Mouse (Mus musculus): ENCODE measurements around the gene Atp6v1g2.

Atp6v1g2 gene

DNA sequence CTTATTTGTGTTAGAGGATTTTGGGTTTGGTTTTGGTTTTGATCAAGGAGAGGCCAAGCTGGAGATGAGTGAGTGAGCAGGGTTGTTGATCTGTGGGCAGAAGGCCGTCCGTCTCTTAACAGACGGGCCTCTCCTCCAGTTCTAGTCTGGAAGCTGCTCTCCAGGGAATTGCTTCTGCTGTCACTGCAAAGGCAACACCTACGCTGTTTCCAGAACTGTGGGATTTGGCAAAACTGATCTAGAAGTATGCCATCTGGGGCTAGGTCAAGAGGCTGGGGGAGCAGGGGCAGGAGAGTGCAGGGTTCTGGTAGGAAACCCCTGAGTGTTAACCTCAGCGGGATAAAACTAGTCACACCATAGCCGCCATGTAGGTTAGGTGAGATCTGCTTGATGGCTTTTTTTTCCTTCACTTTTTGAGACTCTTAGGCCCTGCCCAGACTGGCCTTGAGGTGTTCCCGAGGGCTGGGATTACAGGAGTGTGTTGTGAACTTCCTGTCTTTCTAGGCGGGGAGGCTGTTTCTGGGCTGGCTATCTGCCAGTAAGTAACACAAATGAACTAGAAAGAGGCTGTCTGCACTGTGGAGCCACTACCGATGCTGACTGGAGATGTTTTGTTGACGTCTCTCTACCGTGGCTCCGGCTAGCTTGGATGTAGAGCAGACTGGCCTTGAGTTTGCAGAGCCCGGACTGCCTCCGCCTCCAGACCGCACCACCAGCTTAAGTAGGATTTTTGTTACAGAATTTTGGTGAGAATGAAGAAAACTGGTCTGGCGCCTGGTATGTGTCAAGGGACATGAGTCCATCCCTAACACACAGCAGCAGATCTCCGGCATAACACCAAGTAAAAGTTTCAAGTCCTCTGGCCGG, at the start of gene Atp6v1g2:
TSS of gene Atp6v1g2 (plus strand) at position 547 of the 867 bp plus-strand sequence.
- DNase-seq: peak in 1 of 2 experiments; percentile 30

GRCm38 (mm10) chr17:35185639-35186611, 47.5 kb upstream of the Atp6v1g2 start:
- DNase-seq: peak; percentile 81 to 83

DNA sequence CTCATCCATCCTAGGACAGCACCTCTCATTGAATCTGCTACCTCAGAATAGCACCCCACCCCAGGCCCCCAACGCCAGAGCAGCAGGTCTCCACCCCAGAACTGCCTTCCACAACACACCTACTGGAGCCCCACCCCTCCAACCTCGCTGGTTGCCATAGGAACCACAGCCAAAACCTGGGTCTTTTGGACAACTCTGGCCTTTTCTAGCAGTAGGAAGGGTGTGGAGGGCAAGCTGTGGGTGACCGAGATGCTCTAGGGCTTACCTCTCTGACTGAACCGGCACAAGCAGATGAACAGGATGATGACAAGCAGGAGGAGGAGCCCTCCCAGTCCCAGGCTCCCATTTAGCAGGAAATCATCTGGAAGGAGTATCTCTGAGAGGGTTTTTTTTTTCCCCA, 46.8 kb upstream of the Atp6v1g2 start:
- peak; percentile 69 to 74 for DNase-seq

DNA sequence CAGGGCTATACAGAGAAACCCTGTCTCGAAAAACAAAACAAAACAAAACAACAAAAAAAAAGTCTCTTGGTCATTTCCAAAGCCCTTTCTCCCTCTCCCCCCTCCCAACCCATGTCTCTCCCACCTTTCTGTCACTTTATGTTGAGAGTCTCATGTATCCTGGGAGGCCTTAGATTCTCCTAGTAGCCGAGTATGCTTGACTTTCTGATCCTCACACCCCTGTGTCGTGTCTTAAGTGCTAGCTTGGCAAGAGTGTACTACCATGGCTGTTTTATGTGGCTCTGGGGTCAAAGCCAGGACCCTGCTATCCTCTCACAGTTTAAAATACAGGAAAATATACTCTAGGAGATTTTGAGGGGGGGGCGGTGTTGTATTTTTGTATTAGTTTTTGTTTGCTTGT, 46.1 kb upstream of the Atp6v1g2 start:
- no peak for DNase-seq

DNA sequence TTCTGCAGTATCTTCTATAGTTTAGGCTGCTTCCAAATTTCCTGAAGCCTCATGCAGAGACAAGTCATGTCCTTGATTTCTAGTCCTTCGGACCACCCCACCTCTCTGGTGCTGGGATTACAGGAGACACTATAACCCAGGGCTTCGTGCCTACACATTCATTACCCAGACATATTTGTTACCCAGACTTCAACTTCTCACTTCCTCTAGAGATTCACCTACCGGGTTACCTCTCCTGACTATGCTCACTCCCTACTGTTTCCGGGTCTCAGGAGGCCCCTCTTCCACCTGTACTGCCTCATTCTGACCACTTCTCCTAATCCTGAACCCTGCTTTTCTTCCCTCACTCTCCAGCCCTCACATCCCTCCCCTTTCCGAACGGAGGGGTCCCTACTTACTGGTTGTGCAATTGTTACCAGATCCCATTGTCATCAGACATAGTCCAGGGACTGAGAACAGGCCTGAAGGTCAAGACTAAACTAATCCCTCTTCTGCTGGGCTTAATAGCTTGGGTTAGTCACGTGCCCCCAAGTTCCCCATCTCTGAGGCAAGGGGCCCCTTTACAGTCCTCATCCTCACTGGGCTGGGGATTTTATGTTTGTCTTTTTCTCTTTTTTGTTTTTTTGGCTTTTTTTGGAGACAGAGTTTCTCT, 45.4 kb upstream of the Atp6v1g2 start, which contains the start of gene Lst1:
TSS of gene Lst1 (minus strand) at position 481 of the 652 bp plus-strand sequence.
- DNase-seq: no peak

DNA sequence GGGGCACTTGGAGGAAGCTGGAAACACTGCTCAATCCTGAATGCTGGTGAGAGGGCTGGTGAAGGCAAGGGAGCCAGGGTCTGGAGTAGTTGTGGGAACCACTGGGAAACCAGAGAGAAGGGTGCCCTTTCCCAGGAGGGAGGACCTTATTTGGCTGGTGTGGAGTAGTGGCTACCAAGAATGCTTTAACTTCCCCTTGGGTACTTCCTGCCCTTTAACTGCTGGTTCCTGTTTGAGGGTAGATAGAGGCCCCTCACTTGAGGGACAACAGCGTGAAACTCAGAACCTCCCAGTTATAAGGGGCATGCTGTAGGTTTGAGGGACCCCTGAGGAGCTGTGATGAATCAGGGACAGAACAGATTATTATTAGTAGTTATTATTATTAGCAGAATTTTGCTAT, 44.3 kb upstream of the Atp6v1g2 start:
- no peak for DNase-seq

DNA sequence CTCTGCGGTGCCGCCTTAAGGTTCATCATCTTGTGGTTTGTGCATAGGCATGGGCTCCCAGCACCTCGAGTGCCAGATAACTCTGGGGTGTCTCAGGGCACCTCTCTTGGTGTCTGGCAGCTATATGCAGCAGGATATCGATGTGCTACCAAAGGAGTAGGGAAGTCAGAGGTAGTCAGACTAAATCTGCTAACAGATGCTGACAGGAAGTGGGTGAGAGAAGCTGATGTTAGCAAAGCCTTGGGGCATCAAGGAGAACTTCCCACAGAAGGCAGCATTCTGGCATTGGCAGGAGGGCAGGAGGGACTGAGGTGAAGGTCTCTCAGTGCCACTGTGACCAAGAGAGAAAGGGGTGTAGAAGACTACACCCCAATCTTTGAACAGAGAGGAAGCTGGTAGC, 43.4 kb upstream of the Atp6v1g2 start:
- DNase-seq: no peak

DNA sequence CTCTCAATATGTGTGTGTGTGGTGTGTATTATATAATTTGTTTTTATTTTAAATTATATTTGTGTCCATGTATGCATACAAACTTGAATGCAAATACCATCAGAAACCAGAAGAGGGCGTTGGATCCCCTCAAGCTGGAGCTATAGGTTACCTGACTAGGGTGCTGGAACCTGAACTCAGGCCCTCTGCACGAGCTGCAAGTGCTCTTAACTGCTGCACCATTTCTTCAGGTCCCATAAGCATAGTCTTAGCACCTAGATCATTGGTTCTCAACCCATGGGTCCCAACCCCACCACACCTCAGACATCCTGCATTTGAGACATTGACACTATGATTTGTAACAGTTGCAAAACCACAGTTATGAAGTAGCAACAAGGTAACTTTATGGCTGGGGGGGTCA, 41.7 kb upstream of the Atp6v1g2 start:
- DNase-seq: no peak

GRCm38 (mm10) chr17:35192924-35193323, 40.5 kb upstream of the Atp6v1g2 start:
- DNase-seq: no peak

- DNase-seq: peak; percentile 63 to 64
These were observed 39.3 kb upstream of the Atp6v1g2 start, which contains the start of gene Ltb for GRCm38 (mm10) chr17:35193881-35194843. Gene Ltb (plus strand): TSS chr17:35194439.

DNA sequence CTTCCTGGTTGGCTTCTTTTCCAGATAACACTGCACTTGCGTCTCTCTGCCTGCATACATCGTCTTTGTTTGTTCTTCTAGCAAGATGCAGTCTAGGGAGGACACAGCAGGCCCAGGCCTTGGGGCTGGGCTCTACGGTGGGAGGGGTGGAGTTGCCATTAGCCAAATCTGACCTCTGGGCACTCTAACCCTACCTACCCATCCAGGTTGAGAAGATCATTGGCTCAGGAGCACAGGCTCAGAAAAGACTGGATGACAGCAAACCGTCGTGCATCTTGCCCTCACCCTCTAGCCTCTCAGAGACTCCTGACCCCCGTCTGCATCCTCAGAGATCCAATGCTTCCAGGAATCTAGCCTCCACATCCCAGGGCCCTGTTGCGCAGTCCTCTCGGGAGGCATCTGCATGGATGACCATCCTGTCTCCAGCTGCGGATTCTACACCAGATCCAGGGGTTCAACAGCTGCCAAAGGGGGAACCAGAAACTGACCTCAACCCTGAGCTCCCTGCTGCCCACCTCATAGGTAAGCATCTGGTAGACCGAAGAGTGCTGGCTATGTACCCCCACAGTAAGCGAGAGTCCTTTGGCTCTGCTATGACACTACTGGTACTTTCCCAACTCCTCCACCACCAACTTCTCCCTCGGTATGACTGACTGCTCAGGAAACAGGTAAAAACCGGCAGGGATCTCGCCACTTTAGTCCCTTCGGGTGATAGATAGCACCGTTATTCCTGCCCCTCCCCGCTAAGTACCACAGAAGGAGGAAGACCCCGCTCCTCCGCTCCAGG, 38.4 kb upstream of the Atp6v1g2 start:
- no peak for DNase-seq

DNA sequence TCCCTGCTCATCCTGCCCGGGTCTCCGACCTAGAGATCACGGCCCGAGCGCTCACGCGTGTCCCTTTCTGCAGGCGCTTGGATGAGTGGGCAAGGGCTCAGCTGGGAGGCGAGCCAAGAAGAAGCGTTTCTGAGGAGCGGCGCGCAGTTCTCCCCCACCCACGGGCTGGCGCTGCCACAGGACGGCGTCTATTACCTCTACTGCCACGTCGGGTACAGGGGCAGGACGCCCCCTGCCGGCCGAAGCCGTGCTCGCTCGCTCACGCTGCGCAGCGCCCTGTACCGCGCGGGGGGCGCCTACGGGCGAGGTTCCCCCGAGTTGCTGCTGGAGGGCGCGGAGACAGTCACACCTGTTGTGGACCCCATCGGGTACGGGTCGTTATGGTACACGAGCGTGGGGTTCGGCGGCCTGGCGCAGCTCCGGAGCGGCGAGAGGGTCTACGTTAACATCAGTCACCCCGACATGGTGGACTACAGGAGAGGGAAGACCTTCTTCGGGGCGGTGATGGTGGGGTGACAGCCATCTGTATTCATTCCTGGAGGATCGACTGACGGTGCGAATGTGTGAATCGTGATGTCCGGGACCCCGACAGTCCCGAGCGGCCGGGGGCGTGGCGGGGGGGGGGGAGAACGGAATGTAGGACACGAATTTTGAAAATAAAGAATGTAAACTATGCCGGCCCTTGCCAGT, 37.7 kb upstream of the Atp6v1g2 start:
- DNase-seq: peak; percentile 88 to 90

DNA sequence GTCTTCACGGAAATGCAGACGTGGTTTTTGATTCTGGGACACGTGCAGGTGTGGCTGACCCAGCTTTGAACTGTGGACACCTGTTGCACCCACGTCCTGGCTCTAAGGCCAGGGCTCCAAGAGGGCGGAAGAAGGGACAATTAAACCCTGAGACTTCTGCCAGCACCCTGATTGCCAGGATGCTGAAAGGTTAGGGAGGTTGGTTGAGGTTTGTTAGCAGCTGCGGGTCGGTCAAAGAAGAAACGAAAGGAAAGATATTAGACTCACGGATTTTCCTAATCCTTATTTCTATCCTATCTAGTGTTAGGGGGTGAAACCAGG, 37.2 kb upstream of the Atp6v1g2 start:
- no peak for DNase-seq

DNA sequence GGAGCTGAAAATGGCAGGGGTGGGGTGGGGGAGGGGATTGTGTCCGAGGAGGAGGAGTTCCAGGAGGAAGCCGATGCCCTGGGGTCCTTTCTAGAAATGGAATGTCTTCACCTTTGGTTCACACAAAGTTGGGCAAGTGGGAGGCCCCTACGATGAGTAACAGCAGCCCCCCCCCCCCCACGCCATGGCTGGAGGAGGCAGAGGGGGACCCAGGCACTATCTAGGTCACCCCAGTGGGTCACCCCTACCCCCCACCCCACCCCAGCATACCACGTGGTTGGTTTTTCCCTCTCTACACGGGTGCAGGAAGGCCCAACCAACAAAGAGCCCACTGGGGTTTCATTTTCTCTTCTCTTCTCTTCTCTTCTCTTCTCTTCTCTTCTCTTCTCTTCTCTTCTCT, 36.3 kb upstream of the Atp6v1g2 start:
- no peak for DNase-seq

GRCm38 (mm10) chr17:35198029-35198428, 35.4 kb upstream of the Atp6v1g2 start:
- no peak for DNase-seq

- DNase-seq: no peak
These were observed 34.5 kb upstream of the Atp6v1g2 start for GRCm38 (mm10) chr17:35198946-35199345.

- peak; percentile 53 to 55 for DNase-seq
These were observed 33.1 kb upstream of the Atp6v1g2 start for GRCm38 (mm10) chr17:35200398-35200797.

DNA sequence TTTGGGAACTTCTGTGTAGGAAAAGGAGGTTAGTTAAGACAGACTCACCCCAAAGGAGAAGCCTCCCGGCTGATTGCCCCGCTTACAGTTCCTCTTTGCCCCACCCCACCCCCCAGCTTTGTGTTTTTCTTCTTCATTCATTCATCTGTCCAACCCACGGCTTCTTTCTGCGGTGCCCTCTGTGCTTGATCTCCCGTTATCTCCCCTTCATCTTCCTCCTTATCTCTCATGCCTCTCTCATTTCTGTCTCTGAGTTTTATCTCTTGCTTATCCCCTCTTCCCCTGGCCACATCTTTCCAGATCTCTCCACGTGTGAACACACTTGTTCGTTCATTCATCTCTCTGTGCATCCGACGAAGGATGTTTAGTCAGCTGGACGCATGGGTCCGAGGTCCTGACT, 32.3 kb upstream of the Atp6v1g2 start:
- no peak for DNase-seq

- peak; percentile 67 to 80 for DNase-seq
These were observed 31.7 kb upstream of the Atp6v1g2 start, which contains the start of gene Tnf for GRCm38 (mm10) chr17:35201787-35202186. Gene Tnf (minus strand): TSS chr17:35202007.

GRCm38 (mm10) chr17:35202442-35202841, 31.0 kb upstream of the Atp6v1g2 start:
- DNase-seq: no peak
